Mouse (Mus musculus) kidney, embryonic 16.5 days (tissue): ENCODE results near the gene Chd2. TPM values are rescaled to one million over a fixed set of nuclear protein-coding genes. Genes with fewer than 3 reads are reported as not detected.

Source experiments
- ATAC-seq: fragments of 200-750 bp; cut with Nextera tagmentation; 2 replicates; pipeline ENCODE4 v1.8.0; 2017; ENCODE audit warnings: moderate TSS enrichment; ENCODE audit not compliant: low FRiP score, low TSS enrichment
- H3K27ac ChIP-seq: fragments of 300-500 bp; sonication (generic); 2 replicates; pipeline ENCODE4 v1.5.1; 2014; ENCODE audit warnings: low read length
- H3K27me3 ChIP-seq: fragments of 300-500 bp; sonication (generic); 2 replicates; pipeline ENCODE4 v1.6.1; 2014; ENCODE audit warnings: low read length, control low read depth, mixed read lengths; ENCODE audit not compliant: insufficient read depth
- H3K36me3 ChIP-seq: fragments of 300-500 bp; sonication (generic); 2 replicates; pipeline ENCODE4 v1.6.1; 2014; ENCODE audit warnings: low read length, control low read depth, mixed read lengths; ENCODE audit not compliant: insufficient read depth
- H3K4me1 ChIP-seq: fragments of 300-500 bp; sonication (generic); 2 replicates; pipeline ENCODE4 v1.6.1; 2014; ENCODE audit warnings: low read length, control low read depth, mixed read lengths; ENCODE audit not compliant: insufficient read depth
- H3K4me2 ChIP-seq: fragments of 300-500 bp; sonication (generic); replicated peaks from 2 replicates; pipeline ENCODE4 v1.6.1; 2014; ENCODE audit warnings: low read depth, low read length
- H3K4me3 ChIP-seq: fragments of 300-500 bp; sonication (generic); 2 replicates; pipeline ENCODE4 v1.5.1; 2014; ENCODE audit warnings: mild to moderate bottlenecking, low read length
- H3K9ac ChIP-seq: fragments of 300-500 bp; sonication (generic); replicated peaks from 2 replicates; pipeline ENCODE4 v1.6.1; 2014; ENCODE audit warnings: low read length
- H3K9me3 ChIP-seq: fragments of 300-500 bp; sonication (generic); 2 replicates; pipeline ENCODE4 v1.6.1; 2016; ENCODE audit warnings: low read length, control low read depth
- WGBS: fragments of 180-500 bp; shearing (Covaris S2); extraction: QIAGEN DNeasy Blood & Tissue Kit; methylation state at CpG from one replicate; pipeline ENCODE4 v1.1.7; 2014; 5-methylcytosine and 5-hydroxymethylcytosine counted together
- polyA plus RNA-seq: library from polyadenylated mRNA; unstranded; fragments of >200 nt; fragmentation: Nextera tagmentation; extraction: Ambion mirVana; gene quantifications from 2 replicates; pipeline ENCODE4 v1.2.1, GENCODE M21; 2015

Gene Chd2
- polyA plus RNA-seq, 1 experiment from 2014 or later: 45.3 TPM

DNA sequence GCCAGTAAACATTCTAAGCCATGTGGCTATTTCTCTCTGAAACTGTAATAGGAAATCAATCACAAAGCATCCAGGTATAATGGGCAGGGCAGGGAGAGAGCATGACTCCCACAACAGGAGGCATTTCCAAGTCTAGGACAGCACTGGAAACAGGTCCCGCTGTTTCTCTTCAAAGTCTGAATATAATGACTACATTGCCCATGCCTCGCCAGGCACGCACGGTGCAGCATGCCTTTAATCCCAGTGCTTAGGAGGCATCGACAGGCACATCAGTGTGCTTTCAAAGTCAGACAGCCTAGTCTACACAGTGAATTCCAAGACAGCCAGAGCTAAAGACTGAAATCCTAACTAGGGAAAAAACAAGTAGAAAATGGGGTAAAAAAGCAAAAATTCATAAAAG, 24.8 kb downstream of the Chd2 start:
- Histone ChIP-seq H3K27me3 (no peaks in the 10 kb centered on the region), H3K36me3 (peaks cover 41% of the 10 kb centered on the region)
- ATAC-seq: no peak

DNA sequence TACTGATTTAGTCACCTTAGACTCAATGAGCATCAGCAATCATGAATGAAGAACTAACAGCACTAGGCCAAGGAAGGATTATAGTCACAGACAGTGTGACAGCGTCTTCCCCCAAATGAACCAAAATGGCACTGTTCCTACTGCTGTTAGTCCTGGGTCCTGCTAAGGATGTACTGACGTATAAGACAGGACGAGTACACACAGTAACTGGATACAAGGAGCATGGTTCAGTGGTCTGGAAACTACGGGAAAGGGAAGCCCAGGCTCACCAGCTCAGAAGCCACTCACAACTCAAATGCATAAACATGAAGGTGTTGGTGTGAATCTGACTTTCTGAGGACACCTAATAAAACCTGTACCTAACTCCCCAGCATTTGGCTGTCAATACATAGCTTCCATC, 27.1 kb downstream of the Chd2 start:
- H3K27me3 ChIP-seq: no peaks in the 10 kb centered on the region
- no peak overlapping the region for H3K4me3 ChIP-seq
- peak; percentile 53; the same call in 1 of the 2 replicates for ATAC-seq
- whole genome bisulfite sequencing: 46% methylated on average over 4 of the region's 4 CpGs
- peak overlapping the region; percentile 35 for H3K27ac ChIP-seq
- H3K9me3 ChIP-seq: no peaks in the 10 kb centered on the region
- H3K4me2 ChIP-seq: no peak overlapping the region
- H3K36me3 ChIP-seq: peaks cover 62% of the 10 kb centered on the region
- H3K4me1 ChIP-seq: peaks cover 12% of the 10 kb centered on the region
- no peak overlapping the region for H3K9ac ChIP-seq

More for the DNA sequence above, 24.8 kb downstream of the Chd2 start:
- Histone ChIP-seq H3K4me2 (no peak overlapping the region), H3K4me1 (peaks cover 22% of the 10 kb centered on the region), H3K9ac (no peak overlapping the region), H3K4me3 (no peak overlapping the region), H3K9me3 (no peaks in the 10 kb centered on the region), H3K27ac (no peak overlapping the region)
- 68% methylated on average over 5 of the region's 5 CpGs for WGBS

DNA sequence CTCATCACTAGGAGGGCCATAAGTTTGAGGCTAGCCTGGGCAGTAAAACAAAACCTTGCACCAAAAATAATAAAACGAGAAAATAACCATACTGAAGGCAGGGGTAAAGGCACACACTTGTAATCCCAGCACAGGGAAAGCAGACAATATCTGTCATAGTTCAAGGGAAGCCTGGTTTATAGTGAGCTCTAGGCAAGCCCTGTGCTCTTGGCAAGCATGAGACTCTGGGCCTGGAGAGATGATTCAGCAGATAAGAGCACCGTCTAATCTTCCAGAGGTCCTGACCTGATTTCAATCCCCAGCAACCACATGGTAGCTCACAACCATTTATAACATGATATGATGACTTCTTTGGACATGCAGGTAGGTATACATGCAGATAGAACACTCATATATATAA, 29.2 kb downstream of the Chd2 start:
- no peak for ATAC-seq
- Histone ChIP-seq H3K27me3 (no peaks in the 10 kb centered on the region), H3K4me2 (no peak overlapping the region), H3K9ac (no peak overlapping the region), H3K36me3 (peaks cover 68% of the 10 kb centered on the region), H3K4me3 (no peak overlapping the region), H3K4me1 (peaks cover 12% of the 10 kb centered on the region), H3K27ac (no peak overlapping the region), H3K9me3 (no peaks in the 10 kb centered on the region)
- WGBS: 55% methylated on average over 2 of the region's 2 CpGs

DNA sequence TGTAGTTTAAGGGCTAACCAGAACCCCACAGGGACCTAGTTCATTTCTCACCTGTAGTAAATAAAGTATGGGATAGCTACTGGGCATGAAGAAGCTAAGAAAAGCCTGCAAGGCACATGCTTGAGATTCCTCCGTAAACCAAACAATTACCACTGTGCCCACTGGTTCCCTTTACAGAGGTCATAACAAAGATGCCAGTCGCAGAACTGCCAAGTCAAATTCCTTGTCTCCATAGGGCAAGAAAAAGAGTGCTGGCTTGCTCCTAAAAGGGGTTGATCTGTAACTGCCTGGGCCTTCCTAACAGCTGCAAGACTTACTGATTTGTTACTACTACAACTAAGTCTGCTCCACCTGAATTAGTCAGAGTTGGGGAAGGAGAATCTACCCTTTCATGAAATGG, 32.9 kb downstream of the Chd2 start:
- H3K27ac ChIP-seq: no peak overlapping the region
- 93% methylated on average over 2 of the region's 2 CpGs for WGBS
- no peak overlapping the region for H3K9ac ChIP-seq
- no peaks in the 10 kb centered on the region for H3K9me3 ChIP-seq
- H3K36me3 ChIP-seq: peaks cover 72% of the 10 kb centered on the region
- H3K27me3 ChIP-seq: no peaks in the 10 kb centered on the region
- no peak for ATAC-seq
- no peak overlapping the region for H3K4me2 ChIP-seq
- no peak overlapping the region for H3K4me3 ChIP-seq
- H3K4me1 ChIP-seq: no peaks in the 10 kb centered on the region

DNA sequence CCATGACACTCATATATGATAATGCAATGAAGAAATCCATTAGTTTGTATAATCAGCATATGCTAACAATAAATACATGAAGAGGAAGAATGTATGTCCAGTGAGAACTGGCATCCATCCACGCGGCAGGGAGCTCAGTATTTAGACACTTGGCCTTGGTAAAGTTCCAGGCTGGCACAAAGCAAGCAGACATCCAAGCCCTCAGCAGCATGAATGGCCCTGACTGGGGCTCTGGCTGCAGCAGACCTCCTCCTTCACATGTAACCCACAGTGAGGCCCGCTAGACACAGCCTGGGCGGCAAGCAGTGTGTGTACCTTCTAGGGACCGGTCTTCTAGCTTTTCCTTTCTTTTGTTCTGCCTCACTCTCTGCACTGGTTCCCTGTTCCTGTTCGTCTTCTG, 34.1 kb downstream of the Chd2 start:
- 93% methylated on average over 6 of the region's 6 CpGs for WGBS

DNA sequence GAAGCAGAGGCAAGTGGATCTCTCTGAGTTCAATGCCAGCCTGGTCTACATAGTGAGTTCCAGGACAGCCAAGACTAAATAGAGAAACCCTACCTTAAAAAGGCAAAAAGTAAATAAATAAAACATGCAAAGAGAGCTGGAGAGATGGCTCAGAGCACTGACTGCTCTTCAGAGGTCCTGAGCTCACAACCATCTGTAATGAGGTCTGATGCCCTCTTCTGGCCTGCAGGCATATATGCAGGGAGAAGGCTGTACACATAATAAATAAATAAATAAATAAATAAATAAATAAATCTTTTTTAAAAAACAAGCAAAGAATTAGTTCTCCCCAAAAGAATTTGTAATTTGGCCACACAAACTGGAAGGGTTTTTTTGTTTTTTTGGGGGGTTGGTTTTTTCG, 34.8 kb downstream of the Chd2 start:
- no peak overlapping the region for H3K4me2 ChIP-seq
- no peaks in the 10 kb centered on the region for H3K9me3 ChIP-seq
- H3K4me3 ChIP-seq: no peak overlapping the region
- peaks cover 81% of the 10 kb centered on the region for H3K36me3 ChIP-seq
- no peaks in the 10 kb centered on the region for H3K27me3 ChIP-seq
- 92% methylated on average over 1 of the region's 1 CpGs for WGBS
- H3K4me1 ChIP-seq: no peaks in the 10 kb centered on the region
- no peak overlapping the region for H3K9ac ChIP-seq
- no peak for ATAC-seq
- no peak overlapping the region for H3K27ac ChIP-seq

More for the DNA sequence above, 34.1 kb downstream of the Chd2 start:
- no peak for ATAC-seq
- H3K9me3 ChIP-seq: no peaks in the 10 kb centered on the region
- H3K4me2 ChIP-seq: no peak overlapping the region
- H3K4me3 ChIP-seq: no peak overlapping the region
- H3K27ac ChIP-seq: no peak overlapping the region
- no peak overlapping the region for H3K9ac ChIP-seq
- H3K36me3 ChIP-seq: peaks cover 74% of the 10 kb centered on the region
- no peaks in the 10 kb centered on the region for H3K27me3 ChIP-seq
- H3K4me1 ChIP-seq: no peaks in the 10 kb centered on the region

DNA sequence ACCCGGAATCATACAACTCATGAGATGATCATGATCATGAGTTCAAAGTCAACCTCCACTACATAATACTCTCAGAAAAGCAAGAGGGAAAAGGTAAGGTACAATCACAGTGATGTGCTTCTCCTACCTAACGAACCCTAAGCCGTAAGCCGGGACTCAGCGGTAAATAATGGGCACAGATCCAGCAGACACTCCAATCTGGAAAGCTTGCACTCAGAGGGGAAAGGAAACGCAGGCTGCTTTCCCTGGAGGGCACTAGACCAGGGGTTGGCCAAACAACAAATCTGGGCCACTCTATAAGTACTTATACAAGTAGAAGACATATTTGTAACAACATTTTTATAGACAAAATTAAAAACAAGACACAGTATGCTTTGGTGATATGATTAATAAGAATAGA, 36.4 kb downstream of the Chd2 start:
- Histone ChIP-seq H3K27ac (no peak overlapping the region), H3K4me2 (no peak overlapping the region), H3K9me3 (no peaks in the 10 kb centered on the region), H3K4me1 (no peaks in the 10 kb centered on the region), H3K4me3 (no peak overlapping the region), H3K9ac (no peak overlapping the region), H3K36me3 (peaks cover 75% of the 10 kb centered on the region), H3K27me3 (no peaks in the 10 kb centered on the region)
- WGBS: 88% methylated on average over 6 of the region's 6 CpGs
- ATAC-seq: no peak

DNA sequence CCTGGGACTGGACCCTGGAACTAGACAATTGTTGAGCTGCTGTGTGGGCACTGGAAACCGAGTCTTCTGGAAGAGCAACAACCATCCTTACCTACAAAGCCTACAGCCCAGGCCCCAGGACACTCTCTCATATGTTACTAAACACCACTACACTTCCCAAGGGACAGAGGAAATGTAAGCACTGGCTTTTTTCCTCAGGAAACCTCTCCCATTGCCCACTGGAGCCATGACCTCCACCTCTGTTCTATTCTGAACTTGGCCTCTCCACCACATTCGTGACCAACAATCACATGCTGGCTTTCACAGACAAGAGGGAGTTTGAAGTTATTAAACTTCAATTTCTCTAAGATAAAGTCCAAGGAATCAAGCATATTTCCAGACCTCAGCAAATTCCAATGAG, 43.4 kb downstream of the Chd2 start:
- Histone ChIP-seq H3K4me2 (no peak overlapping the region), H3K27me3 (no peaks in the 10 kb centered on the region), H3K27ac (no peak overlapping the region), H3K4me3 (no peak overlapping the region), H3K9ac (no peak overlapping the region), H3K4me1 (no peaks in the 10 kb centered on the region), H3K36me3 (peaks cover 75% of the 10 kb centered on the region), H3K9me3 (no peaks in the 10 kb centered on the region)
- WGBS: 77% methylated on average over 2 of the region's 2 CpGs
- ATAC-seq: no peak

DNA sequence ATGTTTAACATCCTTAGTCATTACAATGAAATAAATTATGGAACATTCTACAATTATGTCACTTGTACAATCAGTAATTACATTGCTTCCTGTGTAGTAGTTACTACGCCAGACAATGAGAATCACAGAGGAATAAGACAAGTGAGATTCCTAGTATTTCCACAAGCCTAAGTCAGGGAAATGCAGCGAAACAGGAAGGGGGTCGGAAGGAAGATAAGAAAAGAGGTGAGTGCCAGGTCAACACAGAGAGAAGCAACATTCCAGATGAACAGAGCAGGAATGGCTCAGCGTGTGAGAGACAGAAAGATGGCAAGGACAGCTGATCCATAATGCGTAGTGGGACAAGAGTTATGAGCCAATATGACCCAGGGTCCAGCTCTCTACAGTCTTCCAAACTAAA, 52.4 kb downstream of the Chd2 start:
- H3K4me3 ChIP-seq: no peak overlapping the region

DNA sequence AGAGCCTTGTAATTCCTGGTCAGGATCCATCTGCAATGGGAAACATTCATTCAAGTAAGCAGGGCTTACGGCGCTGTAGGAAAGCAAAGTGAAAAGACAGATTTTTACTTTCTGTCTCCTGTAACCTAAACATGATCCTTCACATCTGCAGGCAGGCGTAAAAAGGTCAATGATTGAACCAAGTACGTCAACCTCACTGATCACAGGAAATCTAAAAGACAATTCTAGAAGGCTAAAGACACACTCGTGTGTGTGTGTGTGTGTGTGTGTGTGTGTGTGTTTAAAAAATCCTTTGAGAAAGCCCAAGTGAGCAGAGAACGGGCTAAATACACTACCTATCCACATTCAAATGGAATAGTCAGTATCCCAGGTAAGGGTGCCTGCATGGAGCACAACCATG, 60.5 kb downstream of the Chd2 start:
- WGBS: 55% methylated on average over 6 of the region's 6 CpGs
- no peaks in the 10 kb centered on the region for H3K4me1 ChIP-seq
- peaks cover 65% of the 10 kb centered on the region for H3K36me3 ChIP-seq

More for the DNA sequence above, 52.4 kb downstream of the Chd2 start:
- no peaks in the 10 kb centered on the region for H3K9me3 ChIP-seq
- H3K27ac ChIP-seq: no peak overlapping the region
- no peak overlapping the region for H3K4me2 ChIP-seq
- no peak overlapping the region for H3K9ac ChIP-seq
- no peak for ATAC-seq
- H3K27me3 ChIP-seq: no peaks in the 10 kb centered on the region
- no peaks in the 10 kb centered on the region for H3K4me1 ChIP-seq
- 73% methylated on average over 5 of the region's 5 CpGs for WGBS
- H3K36me3 ChIP-seq: peaks cover 67% of the 10 kb centered on the region

DNA sequence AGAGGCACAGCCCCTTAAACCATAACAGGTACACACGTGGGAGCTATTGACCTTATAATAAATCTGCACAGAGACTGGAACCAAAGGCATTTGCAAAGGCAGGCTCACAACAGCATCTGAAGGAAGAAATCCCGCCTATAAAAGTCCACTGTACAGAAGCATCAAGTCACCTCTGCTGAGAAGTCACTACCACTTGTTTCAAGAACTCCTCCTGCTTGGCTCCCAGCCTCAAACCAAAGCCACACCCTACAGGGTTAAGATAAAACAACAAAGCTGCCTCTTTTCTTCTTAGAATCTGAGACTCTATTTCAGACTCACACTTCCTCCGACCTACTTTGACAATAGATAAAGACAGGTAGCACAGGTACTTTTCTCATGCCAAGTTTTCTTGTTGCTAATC, 62.1 kb downstream of the Chd2 start:
- no peak for ATAC-seq
- H3K9ac ChIP-seq: no peak overlapping the region
- H3K4me3 ChIP-seq: no peak overlapping the region
- H3K9me3 ChIP-seq: no peaks in the 10 kb centered on the region
- no peaks in the 10 kb centered on the region for H3K4me1 ChIP-seq
- no peak overlapping the region for H3K27ac ChIP-seq
- no peak overlapping the region for H3K4me2 ChIP-seq
- WGBS: 55% methylated on average over 3 of the region's 3 CpGs
- no peaks in the 10 kb centered on the region for H3K27me3 ChIP-seq
- peaks cover 73% of the 10 kb centered on the region for H3K36me3 ChIP-seq

More for the DNA sequence above, 60.5 kb downstream of the Chd2 start:
- no peaks in the 10 kb centered on the region for H3K9me3 ChIP-seq
- H3K27me3 ChIP-seq: no peaks in the 10 kb centered on the region
- no peak overlapping the region for H3K4me2 ChIP-seq
- H3K27ac ChIP-seq: no peak overlapping the region
- no peak for ATAC-seq
- no peak overlapping the region for H3K9ac ChIP-seq
- no peak overlapping the region for H3K4me3 ChIP-seq
